Mouse (Mus musculus): ENCODE results near the gene Thap3.
"Not testable (repeated sequence)": the region's sequence is repeated elsewhere in the genome, so short reads cannot be mapped to it uniquely, and the experiment has no call there.

Gene Thap3

DNA sequence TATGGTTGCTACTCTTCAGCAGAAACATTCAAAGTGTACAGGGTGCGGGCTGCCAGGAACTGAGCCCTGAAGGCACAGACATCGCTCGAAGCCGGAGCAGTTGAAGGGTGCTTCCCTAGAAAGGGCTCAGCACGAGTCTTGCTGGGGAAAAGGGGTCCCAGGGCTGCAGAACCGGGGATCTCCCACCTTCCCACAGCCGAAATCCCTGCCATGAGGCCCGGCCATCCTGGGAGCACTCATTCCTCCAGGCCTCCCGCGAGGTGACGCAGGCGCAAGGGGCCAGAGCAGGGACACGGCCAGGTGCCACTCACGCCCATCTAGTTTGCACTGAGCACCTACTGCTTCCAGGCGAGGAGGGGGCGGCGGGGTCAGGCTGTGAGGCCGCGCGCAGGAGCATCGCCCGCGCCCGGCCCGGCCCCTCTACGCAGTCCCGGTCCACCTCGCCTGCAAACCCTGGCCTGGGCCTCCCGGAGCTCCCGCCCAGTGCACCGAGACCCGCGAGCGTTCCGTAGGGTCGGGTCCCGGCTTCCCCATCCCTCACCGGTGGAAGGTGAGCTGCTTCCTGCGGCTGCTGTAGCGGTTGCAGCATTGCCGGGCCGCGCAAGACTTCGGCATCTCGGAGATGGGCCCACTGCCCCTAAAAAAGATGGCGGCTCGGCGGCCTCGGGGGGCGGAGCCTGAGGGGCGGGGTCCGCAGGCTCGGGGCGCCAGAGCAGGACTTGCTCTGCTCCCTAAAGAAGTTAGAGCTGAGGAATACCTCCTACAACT lies at the start of gene Thap3:
TSS of gene Thap3 (minus strand) at position 656 of the 768 bp plus-strand sequence.
- DNase-seq (ENCODE audit: low spot score in 2 of 2): peak; percentile 69 to 81

DNA sequence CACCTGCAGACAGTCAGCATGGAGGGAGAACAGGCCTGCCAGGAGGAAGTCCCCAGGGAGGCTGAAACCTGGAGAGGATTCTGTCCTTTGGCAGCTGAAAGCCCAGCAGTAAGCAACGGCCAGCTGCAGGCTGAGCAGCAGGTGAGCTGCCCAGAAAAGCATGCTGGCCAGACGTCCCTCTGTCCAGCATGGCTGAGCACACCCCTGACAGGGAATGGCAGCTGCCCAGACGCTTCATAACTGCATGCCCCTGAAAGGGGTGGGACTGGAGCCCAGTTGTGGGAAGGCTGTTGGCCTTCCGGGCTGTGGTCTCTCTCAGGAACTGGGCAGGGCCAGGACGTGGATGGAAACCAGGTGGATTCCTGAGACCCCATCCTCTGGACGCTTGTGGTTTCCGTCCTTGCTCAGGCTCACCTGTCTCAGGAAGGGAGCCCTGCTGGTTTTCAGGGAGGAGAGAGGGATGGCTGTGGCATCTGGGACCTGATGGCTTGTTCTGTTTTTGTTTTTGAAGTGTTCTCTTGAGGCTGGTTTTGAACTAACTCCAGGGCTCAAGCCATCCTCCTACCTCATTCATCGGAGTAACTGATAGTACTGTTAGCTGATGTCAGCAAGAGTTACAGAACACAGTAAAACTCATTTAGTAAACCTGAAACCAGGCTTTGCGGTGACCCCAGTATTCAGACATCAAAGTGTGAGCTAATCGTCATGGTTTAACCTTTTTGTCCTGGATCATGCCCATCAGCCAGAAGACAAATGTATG lies 49.6 kb upstream of the Thap3 start, which contains the start of gene Tas1r1:
TSS of gene Tas1r1 (minus strand) at position 344 of the 760 bp plus-strand sequence.
- no peak for DNase-seq (ENCODE audit: low spot score in 2 of 2)

DNA sequence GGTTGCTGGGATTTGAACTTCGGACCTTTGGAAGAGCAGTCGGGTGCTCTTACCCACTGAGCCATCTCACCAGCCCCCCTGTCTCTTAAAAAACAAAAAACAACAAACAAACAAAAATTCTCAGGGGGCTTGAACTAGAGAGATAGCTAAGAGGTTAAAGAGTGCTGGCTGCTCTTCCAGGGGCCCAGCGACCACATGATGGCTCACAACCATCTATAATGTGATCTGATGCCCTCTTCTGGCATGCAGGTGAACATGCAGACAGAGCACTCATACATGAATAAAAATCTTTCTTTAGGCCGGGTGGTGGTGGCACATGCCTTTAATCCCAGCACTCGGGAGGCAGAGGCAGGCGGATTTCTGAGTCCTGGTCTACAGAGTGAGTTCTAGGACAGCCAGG lies 47.7 kb upstream of the Thap3 start:
- DNase-seq (ENCODE audit: low spot score in 2 of 2): not testable (repeated sequence)

DNA sequence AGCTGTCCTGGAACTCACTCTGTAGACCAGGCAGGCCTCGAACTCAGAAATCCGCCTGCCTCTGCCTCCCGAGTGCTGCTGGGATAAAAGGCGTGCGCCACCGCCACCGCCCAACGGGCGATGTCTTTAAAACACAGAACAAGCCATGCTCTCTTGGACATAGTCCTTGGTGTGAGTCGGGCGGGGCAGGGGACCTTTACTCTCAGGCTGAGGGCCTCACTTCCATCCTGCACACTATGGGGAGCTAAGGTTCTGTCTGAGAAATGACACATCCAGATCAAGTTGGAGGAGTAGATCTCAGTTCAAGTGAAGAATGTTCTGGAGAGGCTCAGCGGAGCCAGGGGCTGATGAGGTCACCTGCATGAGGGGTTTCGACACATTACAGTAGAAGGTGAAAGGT lies 44.1 kb upstream of the Thap3 start:
- no peak for DNase-seq (ENCODE audit: low spot score in 2 of 2)

DNA sequence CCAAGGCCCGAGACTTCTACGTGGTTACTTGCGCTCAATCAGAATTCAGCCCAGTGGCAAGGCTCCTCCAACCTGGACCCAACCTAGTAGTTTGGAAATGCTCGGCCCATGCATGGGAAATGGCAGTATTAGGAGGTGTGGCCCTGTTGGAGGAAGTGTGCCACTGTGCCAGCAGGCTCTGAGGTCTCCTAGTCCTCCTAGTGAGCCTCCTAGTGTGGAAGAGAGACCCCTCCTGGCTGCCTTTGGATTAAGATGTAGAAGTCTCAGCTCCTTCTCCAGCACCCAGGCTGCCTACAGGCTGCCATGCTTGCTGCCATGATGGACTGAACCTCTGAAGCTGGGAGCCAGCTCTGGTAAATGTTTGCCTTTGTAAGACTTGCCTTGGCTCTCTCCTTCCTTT lies 41.2 kb upstream of the Thap3 start:
- DNase-seq (ENCODE audit: low spot score in 2 of 2): no peak

DNA sequence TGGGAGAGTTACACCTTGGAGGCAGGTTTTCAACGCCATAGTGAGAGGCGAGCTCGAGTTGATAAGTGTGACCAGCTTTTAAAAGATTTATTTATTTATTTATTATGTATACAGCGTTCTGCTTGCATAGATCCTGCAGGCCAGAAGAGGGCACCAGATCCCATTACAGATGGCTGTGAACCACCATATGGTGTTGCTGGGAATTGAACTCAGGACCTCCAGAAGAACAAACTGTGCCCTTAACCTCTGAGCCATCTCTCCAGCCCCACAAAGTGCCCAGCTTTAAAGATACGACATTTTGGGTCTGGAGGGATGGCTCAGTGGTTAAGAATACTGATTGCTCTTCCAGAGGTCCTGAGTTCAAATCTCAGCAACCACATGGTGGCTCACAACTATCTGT lies 40.3 kb upstream of the Thap3 start:
- DNase-seq (ENCODE audit: low spot score in 2 of 2): peak in 1 of 2 experiments; percentile 58

DNA sequence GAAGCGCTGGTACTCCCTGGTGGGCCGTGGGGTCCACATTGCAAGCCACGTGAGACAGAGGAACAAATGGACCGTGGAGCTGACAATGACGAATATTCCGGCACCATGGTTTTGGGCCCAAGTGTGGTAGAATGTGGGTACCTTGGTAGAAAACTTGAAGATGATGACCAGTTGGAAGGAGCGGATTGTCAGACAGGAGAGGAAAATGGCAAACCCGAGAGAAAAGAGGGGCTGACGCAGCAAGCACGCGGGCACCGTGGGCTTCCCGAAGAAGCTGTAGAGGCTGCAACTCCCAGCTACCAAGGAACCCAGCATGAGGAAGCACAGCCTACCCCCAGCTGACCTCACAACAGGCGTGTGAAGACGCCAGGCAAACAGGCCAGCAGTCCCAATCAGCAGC lies 39.7 kb upstream of the Thap3 start:
- no peak for DNase-seq (ENCODE audit: low spot score in 2 of 2)

DNA sequence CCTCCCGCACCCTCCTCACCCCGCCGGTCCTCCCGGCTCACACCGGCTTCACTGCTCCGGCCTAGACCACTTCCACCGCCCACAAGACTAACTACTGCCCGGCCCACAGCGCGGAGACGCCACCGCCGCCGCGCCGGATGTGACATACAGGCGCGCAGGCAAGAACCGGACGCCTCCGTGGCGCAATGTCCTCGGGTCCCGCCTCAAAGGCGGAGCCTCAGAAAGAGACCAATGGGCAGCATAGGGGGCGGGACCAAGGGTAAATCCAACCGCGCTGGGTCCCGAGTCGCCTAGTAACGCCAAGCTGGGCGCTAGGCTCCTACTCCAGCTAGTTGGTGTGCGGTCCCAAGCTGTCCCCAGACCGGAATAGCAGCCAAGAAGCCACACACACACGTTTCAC lies 38.7 kb upstream of the Thap3 start, which contains the start of gene Zbtb48:
TSS of gene Zbtb48 (minus strand) at position 148 of the 400 bp plus-strand sequence.
- DNase-seq (ENCODE audit: low spot score in 2 of 2): peak; percentile 90 to 96

DNA sequence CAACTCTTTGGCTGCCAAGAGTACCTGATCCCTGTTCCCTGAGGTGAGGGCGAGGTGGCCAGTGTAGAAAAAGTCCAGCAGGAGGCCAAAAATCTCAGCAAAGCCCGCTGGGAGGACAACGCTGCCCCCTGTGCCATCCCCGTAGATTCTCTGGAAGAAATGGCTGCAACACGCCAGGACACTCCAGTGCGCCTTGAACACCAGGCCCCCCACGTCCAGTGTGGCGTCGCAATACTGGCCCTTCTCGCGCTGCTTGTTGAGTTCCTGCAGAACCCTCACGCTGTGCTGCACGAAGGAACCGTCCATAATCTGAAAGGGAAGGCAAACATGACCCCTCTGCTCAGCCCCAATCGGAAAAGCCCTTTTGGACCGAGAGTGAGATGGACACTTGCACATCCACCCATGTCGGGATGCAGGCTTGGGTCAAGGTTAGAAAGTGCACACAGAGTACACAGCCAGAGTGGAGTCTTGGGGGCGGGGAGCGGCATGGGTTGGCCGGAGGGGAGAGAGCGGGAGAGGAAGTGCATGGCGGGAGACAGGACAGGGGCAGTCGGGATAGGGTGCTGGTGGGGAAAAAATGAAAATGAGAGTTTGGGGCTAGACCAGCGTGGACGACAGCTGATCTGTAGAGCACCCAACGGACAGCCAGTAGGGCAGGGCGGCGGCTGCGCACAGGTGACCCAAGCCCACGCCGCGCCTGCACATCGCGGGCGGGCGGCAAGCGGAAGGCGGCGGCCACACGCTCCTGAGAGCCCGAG lies 38.1 kb upstream of the Thap3 start:
- DNase-seq (ENCODE audit: low spot score in 2 of 2): peak in 1 of 2 experiments; percentile 30

DNA sequence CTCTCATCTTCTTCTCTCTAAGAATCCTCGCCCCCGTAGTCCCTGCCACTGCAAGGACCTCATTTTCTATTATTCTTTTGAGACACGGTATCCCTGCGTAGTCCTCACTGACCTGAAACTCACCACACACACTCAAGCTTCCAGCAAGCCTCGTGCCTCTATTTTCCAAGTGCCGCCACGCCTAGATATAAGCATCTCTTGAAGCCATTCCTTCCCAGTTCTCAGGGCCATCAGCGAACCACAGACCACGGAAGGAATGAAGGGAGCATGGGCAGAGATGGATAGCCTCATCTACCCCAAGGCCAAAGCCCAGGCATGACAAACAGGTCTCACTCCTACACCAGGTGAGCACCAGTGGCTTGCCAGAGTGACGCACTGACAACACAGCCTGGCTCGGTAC lies 35.7 kb upstream of the Thap3 start:
- DNase-seq (ENCODE audit: low spot score in 2 of 2): no peak

DNA sequence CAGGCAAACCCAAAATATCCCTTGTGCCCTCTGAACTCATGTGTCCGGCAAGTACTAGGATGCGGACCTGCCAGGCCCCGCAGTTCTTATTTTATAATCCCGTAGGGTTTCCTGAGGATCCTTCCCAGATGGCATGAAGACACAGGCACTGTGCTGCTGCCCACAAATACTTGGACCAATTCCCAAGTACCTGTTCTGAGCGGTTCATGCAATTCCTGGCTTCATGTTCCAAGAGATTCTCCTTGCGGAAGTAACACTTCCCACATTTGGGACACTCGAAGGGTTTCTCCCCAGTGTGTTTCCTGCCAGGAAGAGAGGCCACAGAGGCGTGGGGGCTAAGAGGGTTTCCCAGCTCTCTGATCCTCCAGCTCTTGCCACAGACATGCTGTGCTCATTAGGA lies 33.7 kb upstream of the Thap3 start:
- no peak for DNase-seq (ENCODE audit: low spot score in 2 of 2)

DNA sequence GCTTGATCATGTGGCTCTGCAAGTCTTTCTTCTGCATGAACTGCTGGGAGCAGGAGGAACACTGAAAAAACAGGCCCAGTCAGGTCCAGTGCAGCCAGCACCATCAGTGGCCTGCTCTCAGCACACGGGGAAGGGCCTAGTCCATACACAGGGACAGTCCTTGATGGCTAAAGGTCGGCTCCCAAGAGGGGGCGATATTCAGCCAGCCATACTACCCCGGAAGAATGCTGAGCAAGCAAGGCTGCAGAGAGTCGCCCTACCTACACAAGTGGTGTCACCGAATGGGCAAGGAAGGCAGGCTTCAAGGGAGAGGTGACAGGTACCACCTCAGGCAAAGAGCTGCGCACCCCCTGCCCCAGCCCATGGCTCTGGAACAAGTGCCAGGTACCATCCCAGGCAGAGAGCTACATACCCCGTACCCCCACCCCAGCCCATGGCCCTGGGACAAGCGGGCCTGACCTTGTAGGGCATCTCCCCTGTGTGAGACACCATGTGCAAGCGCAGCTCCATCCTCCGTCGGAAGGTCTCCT lies 32.8 kb upstream of the Thap3 start:
- no peak for DNase-seq (ENCODE audit: low spot score in 2 of 2)

DNA sequence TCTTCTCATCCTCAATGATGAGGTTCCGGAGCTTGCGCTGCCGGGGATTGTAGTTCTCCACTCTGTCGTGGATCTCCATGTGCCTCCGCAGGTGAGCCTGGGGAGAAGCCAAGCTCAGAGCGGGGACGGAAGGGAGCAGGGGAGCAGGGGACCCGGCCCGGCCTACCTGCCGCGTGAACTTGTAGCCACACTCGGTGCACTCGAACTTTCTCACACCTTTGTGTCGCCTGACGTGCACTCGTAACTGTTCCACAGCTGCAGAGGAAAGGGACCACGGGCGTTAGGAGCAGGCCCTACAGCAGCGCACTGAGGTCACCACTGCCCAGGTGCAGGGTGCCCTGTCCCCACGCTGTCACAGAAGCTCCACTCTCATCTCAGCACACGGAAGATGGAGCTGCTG lies 31.2 kb upstream of the Thap3 start:
- DNase-seq (ENCODE audit: low spot score in 2 of 2): no peak

DNA sequence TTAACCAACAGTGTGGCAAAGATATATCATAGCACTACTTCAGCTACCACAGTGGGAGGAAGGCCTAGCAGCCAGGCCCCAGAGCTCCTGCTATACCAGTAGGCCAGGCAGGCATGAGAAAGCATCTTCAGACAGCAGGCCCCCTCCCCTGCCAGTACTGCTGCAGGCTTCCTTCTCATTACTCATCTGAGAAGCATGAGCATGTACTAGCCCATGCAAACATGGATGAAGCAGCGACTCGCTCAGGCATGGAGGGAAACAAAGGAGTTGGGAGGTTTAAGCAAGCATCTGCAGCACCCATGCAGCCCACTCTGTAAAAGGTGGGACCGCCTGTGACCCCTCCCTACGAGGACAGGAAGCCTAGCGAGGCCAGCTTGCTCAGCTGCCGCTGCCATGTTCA lies 30.3 kb upstream of the Thap3 start:
- no peak for DNase-seq (ENCODE audit: low spot score in 2 of 2)

DNA sequence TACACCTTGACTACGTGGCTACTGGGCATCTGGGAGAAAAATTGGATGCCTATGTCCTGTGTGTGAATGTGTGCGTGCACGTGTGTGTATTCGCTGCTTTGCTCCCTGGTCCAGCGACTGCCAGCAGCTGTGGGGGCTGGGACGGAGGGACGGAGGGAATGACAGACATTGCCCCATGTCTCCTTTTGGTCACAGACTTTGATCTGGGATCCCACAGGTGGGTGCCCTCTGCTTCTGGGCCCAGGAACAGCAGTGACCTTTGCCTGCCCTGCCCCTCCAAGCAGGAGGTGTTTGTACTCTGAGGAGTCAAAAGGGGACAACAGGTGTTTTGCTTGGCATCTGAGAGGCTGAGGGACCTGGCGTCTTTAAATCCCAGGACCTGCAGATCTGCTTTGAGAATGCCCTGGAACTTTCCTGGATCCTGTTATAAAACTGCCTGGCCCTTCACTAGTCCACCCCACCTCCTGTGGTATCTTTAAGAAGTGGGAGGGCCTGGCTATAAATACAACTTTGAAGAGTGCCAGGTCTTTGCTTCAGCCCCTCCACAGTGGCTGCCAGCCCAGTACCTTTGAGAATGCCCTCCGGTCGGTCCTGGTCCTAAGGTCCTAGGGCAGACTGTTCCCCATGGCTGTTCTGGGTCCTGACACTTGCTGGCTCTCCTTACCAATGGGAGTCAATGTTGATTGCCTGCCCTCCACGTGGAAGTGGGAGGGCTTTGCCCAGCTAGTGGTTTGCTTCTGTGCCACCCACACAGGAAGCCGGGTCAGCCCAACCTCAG lies 24.4 kb upstream of the Thap3 start:
- DNase-seq (ENCODE audit: low spot score in 2 of 2): no peak

DNA sequence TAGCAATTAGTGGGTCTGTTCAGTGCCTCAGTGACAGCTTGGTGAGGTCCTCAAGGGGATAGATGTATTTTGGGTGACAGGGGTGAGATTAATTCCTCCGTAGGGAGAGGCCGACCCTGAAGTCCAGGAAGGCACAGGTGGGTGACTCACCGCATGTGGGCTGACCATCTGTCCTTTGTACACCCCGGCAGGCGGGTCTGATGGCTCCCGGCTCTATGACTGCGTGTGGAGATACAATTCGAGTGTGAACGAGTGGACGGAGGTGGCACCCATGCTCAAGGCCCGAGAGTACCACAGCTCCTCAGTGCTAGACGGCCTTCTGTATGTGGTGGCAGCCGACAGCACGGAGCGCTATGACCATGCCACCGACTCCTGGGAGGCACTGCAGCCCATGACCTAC lies 23.3 kb upstream of the Thap3 start:
- no peak for DNase-seq (ENCODE audit: low spot score in 2 of 2)

DNA sequence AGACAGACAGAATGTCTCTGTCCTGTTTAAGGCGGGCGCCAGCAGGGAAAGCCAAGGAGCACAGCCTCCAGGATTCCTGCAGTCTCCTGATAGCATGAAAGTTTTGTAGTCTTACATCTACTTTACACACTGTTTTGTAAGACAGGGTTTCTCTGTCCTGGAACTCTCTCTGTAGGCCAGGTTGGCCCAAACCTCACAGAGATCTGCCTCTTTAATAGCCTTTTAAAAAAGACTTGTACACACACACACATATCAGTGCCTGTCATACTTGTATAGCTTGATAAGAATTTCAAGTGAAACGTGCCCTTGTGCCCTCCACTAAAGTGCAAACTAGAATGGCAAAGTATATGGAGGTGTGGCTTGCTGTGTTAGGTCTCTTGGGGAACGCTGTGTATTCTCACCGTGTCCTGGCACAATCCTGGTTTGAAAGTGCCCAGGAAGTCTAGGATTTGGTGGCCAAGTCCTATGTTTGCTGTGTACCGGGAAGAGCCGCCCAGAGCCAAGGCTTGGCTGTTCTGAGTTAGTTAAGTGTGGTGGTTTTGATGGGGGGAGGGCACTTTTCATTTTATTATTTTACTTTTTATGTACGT lies 22.5 kb upstream of the Thap3 start:
- DNase-seq (ENCODE audit: low spot score in 2 of 2): no peak

DNA sequence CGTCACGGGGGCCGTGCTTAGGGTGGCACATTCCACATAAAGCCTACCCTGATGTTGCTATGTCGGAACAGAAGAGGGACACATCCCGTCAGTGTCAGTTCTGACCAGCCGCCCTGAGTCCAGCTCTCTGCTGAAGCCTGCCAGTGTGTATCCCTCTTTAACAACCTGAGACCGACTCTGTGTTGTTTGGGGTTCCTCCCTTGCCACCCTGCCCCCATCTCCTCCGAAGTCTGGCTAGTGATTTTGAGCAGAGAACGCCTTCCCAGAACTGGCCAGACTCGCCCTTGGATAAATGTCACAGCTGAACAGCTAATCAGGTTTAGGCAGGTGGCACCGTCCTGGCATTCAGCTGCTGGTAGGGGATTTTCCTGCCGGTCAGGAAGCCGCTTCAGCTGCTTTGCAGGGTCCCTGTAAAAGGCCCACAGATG lies 21.9 kb upstream of the Thap3 start:
- DNase-seq (ENCODE audit: low spot score in 2 of 2): peak; percentile 24 to 55

DNA sequence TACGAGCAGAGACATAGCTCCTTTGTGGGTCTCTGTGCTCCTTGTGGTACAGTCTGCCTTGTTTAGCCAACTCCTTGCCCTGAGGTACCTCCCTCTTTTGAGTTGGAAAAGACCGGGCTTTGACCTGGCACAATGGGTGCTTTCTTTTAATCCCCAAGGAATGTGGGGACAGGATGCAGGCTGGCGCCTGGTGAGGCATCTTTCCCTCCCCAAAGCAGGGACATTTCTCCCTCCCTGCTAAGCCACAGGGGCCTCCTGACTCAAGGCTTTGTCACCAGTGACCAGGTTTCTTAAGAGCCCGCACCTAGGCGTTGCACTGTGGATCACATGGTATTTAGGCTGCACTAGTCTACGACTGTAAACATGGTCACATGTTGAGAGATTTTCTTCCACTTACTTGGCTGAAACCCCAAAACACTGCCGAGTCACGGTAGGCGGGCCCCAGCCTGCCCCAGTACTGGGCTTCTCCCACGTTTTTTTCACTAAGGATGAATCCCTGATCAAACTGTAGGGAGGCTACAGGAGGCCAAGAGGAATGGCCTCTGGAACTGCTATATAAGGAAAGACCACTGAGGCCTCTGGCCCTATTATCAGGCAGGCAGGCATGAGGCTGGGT lies 21.4 kb upstream of the Thap3 start:
- DNase-seq (ENCODE audit: low spot score in 2 of 2): peak; percentile 36 to 69

Data from spleen, postnatal 10 days (tissue).